Mouse (Mus musculus) liver, adult (tissue): Measurements from ENCODE around the gene Mast4.

Experiments
- GATA4 ChIP-seq: IDR thresholded peaks from 2 replicates; pipeline ENCODE4 v1.6.1; 2014; ENCODE audit warnings: mild to moderate bottlenecking, low read length; ENCODE audit not compliant: insufficient replicate concordance

The Mast4 gene

DNA sequence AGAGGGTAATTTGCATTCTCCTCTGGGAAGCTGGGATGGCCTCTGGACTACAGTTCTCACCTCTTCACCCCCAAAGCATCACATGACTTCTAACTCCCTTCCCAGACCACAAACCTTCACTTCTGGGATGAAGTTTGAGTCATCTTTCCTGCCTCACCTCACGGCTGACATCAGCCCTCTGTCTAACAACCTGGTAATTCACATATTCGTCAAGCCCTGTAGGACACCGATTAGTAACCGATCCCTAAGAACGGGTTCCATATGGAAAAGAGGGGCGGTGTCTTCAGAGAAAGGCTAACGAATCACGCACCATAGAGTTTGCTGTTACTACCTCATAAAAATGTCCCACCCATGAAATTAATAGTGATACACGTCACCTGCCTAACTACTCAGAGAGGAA lies 6.5 kb downstream of the Mast4 start:
- TF ChIP-seq GATA4: no peak

DNA sequence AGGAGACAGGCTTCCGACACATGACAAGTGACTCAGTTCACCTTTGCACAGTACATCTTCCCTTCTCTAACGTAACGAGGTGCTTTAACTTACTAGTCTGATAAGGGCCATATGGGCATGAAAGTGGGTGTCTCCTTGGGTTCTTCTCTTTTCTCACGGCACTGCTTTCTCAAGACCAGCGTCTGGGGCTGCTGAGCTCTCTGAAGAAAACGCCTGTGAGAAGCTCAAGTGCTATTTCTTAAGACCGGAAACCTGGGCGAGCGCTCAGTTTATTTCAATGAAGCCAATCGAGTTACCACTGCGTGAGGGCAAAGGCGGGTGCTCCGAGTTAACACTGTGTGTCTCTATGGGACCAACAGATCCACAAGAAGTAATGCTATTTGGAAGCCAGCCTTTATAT lies 8.1 kb downstream of the Mast4 start:
- no peak for TF ChIP-seq GATA4

DNA sequence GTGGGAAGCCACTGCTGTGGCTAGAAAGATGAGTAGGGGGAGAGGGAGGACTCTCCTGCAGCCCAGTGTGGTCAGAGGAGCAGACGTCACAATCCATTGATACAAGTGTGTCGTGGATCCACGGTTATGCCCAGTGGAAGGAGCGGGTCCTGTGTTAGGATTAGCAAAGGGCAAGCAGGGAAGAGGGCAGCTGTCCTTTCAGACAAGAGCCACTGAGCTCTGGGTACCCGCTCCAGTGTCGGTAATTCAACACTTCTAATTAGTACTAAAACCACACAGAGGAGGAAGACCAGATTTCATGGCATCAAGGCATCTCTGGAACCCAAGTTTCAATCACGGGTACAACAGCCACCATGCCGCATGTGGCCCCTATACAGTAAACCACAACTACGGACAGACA lies 14.4 kb downstream of the Mast4 start:
- no peak for TF ChIP-seq GATA4

GRCm38 (mm10) chr13:103319317-103319716 lies 15.0 kb downstream of the Mast4 start:
- no peak for TF ChIP-seq GATA4

GRCm38 (mm10) chr13:103316777-103317367 lies 17.4 kb downstream of the Mast4 start:
- TF ChIP-seq GATA4: no peak

DNA sequence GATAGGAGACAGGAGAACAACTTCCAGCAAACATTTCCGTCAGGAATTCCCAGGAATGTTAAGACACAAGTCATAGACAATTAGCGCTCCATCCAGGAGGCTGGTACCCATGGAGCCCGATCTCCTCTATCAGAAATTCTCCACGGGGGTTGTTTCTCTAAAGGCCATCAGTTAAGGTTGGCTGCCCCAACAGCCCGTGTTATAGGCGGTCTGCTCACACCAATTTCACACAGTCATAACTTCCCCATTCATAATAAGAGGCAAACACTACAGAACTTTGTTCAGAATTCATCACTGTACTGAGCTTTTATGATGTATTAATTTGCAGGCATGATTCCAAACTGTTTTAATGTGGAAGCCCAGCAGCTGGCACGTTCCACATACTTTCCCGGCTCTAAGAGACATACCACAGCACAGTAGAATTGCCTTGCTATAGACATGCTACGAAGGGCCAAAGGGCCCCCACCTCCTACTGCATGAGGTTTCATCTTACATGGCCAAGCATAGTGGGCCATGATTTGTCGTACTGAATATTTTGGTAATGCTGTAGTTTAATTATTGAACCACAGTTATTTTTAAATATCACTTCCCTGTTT lies 19.1 kb downstream of the Mast4 start:
- no peak for TF ChIP-seq GATA4

DNA sequence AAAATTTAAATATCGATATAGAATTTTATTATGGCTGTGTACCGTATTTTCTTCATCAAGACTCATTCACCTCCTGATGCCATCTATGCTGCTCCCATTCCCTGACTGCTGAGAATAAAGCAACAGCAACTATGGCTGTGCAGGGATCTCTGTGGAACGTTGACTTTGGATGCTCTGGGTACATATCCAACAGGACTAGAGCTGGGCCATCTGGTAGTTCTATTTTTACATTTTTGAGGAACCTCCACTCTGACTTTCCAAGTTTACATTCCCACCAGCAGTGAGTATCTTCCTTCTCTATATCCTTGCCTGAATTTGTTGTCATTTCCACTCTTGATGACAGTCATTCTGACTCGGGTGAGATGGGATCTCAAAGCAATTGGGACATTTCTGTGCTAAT lies 26.0 kb downstream of the Mast4 start:
- TF ChIP-seq GATA4: no peak

- no peak for TF ChIP-seq GATA4
Measured at GRCm38 (mm10) chr13:103303826-103304225, 30.5 kb downstream of the Mast4 start.

DNA sequence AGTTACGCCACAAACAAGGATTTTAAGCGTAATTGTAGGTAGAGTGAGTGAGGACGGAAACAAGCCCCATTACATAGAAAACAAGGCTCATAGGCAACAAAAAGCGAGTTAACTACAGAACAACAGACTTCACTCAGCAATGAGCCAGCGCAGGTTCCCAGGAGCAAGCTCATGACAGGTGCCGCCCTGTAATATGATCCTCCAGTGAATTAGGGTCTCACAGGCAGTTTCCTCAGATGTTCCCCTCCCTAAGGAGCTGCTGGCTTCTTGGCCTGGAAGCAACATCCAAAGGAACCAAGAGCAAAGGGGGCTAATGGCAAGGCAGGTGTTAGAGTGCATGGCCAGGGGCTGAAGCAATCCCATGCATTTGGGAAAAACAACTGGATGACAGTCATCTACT lies 31.8 kb downstream of the Mast4 start:
- no peak for TF ChIP-seq GATA4

GRCm38 (mm10) chr13:103302077-103302476 lies 32.2 kb downstream of the Mast4 start:
- no peak for TF ChIP-seq GATA4

DNA sequence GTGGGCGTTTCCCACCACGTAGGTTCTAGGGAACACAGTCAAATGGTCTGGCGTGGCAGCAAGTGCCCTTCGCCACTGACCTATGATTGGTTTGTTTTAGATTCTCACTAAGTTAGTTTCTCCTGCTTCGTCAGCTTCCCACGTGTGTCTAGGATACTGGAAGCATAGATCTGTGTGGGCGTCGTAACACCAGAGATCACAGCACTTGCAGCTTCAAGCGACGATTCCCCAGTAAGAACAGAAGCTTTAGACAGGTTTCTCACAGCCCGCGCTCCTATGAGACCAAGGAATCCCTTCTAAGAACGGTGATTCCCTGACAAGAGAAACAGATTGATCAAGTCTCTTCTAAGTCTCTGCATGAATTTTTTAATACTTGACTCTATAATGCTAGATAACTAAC lies 39.9 kb downstream of the Mast4 start:
- TF ChIP-seq GATA4: no peak

DNA sequence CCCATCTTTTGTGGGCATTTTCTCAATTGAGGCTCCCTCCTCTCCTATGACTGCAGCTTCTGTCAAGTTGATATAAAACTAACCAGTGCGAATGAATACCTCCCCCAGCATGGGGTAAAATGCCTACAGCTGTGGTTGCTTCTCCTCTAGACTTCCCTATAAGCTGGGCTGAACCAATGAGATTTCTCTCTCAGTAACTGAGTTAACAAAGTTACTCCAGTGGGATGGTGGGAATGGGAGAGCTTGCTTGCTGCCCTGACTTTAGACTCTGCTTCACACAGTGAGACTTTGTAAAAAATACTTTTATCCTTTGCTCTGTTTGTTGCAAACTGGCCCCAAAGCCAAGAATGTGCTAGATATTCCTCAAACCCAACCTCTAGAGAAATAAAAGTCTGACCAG lies 41.2 kb downstream of the Mast4 start:
- TF ChIP-seq GATA4: no peak

- no peak for TF ChIP-seq GATA4
Measured at GRCm38 (mm10) chr13:103291098-103291497, 43.2 kb downstream of the Mast4 start.

- no peak for TF ChIP-seq GATA4
Measured at GRCm38 (mm10) chr13:103285821-103286220, 48.5 kb downstream of the Mast4 start.

GRCm38 (mm10) chr13:103285036-103285435 lies 49.3 kb downstream of the Mast4 start:
- TF ChIP-seq GATA4: no peak

DNA sequence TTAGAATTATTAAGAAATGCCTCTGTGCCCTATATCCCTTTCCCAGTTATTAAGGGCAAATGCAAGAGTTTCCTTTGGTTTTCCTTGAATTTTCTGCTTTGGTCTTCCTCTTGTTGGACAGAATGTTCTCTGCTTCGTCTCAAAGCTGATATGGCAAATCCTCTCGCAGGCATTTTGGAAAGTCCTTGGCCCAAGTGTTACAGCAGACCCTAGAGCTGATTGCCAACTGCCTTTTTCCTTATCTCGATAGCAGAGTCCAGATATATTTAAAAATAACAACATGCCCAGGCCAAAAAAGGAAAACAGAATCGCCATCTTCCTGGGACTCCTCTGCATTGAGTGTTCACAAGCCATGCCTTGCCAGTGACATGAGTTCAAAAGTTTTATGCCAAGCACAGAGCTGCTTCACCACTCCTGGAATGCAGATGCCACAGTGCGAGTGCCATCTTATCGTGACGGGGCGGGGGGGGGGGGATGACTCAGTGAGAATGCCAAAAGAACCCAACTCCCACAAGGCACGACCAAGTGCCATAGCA lies 63.4 kb downstream of the Mast4 start:
- no peak for TF ChIP-seq GATA4

DNA sequence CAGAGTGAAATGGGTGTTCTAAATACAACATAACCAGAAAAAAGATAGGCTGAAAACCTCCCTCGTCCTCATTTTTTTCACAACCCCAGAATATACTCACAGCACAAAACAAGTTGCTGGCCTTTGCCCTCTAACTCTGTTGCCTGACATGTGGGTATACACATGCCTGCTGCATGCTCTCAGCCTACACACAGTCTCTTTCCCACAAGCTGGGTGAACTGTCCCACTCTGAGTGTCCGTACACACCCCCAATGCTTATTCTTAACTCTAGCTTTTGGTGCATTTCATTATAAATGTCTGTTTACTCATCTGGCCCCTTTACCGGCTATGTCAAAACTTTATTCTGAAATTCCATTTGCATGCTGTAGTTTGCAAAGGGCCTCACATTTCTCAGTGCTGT lies 71.6 kb downstream of the Mast4 start:
- no peak for TF ChIP-seq GATA4

DNA sequence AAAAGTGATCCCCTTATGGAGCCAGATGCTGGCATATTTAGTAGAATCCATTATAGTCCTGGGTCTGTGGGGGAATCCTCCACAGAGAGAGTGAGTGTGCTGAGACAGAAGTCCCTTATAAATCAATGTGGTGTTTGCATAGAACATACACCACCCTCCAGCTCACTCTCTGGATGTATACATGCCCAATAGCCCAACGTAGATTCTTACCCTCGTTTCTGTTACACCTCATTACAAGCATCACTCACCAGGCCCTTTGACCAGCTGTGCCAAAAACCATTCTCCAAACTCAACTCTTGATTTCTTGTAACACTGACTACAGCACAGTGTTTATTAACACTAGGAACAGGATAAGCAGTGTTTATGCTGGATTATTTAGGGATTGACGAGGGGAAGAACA lies 72.2 kb downstream of the Mast4 start:
- no peak for TF ChIP-seq GATA4

- no peak for TF ChIP-seq GATA4
Measured at GRCm38 (mm10) chr13:103260414-103260813, 73.9 kb downstream of the Mast4 start.
